Mouse (Mus musculus) large intestine, adult 2 months (tissue): ENCODE results near the gene Dcaf5. TPM values are rescaled to one million over a fixed set of nuclear protein-coding genes. Genes with fewer than 3 reads are reported as not detected.
"Not testable (repeated sequence)": the region's sequence is repeated elsewhere in the genome, so short reads cannot be mapped to it uniquely, and the experiment has no call there.

ENCODE experiments used
- DNase-seq: peaks from one replicate; pipeline ENCODE4 v3.0.0-alpha.2; 2012; ENCODE audit warnings: low read depth, low spot score
- WGBS: fragments of 180-500 bp; shearing (Covaris S2); methylation state at CpG from one replicate; pipeline ENCODE4 v1.1.7; 2018; 5-methylcytosine and 5-hydroxymethylcytosine counted together
- polyA plus RNA-seq: library from polyadenylated mRNA; depleted of rRNA; stranded (reverse); fragments of >200 nt; gene quantifications from 2 replicates; pipeline ENCODE4 v1.2.3, GENCODE M21; 2012; rRNA removed

The Dcaf5 gene
- 11.7 and 15.8 TPM in 2 replicates for polyA plus RNA-seq

DNA sequence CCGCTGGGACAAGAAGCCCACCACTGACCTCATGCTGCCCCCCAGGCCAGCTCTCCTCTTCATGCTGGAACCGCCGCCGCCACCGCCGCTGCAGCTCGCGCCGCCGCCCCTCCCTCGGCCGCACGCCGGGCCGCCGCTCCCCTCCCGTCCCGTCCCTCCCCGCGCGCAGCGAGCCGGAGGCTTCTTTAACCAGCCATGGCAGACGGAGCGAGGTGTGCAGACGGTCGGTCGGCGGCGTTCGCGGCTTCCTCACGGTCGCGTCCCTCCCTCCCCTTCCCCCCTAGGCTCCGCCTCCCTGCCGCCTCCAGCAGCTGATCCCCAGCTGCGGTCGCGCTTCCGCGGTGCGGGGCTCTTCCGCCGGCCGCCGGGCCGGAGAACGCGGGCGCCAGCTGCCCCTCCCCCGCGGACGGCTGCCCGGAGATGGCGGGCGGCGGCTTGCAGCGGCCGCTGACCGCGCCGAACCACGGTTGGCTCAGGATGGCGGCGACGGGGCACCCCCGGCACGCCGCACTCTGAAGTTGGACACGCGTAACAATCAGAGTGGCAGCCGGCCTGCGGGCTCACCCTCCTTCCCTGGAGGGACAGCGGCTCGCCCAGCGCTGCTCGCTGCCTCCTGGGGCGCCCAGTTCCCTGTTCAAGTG lies at the start of gene Dcaf5:
TSS of gene Dcaf5 (minus strand) at position 266 of the 641 bp plus-strand sequence.
- peak; percentile 54 for DNase-seq
- WGBS = 2% methylated on average over 70 of the region's 79 CpGs

DNA sequence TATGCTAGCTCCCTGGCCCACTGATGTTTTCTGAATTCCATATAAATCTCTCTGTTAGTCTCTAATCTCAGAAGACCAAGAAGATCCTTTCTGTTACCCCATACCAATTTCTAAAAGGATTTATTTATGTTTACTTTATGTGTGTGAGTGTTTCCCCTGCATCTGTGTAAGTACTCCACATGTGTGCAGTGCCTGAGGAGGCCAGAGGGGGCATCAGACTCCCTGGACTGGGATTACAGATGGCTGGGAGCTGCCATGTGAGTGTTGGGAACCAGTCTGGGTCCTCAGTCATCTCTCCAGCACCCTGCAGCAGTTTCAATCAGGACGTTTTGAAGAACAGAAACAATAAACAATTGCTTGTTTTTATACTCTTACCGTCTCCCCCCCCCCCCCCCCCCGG lies 47.0 kb upstream of the Dcaf5 start:
- WGBS = 60% methylated on average over 3 of the region's 3 CpGs
- no peak for DNase-seq

DNA sequence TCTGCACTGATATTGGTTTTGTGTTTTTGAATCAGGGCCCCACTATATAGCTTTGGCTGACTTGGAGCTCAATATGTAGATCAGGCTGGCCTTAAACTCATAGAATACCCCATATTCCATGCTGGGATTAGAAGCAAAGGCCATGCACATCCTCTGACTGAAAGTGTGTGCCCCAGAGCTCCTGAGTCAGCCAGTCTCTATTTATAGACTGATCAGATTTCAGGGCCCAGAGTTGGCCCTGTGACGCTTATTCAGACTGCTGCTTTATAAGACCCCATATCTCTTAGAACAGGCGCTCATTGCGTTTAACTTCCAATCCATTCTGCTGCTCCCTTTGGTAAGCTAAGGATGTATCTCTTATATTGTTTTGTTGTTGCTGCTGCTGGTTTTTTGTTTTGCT lies 43.6 kb upstream of the Dcaf5 start:
- DNase-seq = no peak
- 94% methylated on average over 3 of the region's 3 CpGs for WGBS

DNA sequence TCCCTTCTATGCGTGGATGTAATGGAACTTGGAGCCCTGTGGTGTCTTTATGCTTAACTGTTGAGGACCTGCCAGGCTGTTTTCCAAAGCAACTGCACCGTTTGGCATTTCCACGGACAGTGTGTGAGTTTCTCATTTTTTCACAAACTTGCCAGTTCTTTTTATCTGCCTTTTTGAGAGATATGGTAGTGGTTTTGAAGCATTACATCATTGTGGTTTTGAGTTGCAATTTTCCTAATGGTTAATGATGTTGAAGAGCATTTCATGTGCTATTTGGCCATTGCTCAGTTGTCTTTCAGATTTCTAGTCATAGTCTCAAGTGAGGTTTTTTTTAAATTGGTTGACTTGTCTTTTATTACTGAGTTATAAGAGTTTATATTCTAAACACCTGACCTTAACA lies 37.3 kb upstream of the Dcaf5 start:
- 78% methylated on average over 3 of the region's 3 CpGs for WGBS
- no peak for DNase-seq

DNA sequence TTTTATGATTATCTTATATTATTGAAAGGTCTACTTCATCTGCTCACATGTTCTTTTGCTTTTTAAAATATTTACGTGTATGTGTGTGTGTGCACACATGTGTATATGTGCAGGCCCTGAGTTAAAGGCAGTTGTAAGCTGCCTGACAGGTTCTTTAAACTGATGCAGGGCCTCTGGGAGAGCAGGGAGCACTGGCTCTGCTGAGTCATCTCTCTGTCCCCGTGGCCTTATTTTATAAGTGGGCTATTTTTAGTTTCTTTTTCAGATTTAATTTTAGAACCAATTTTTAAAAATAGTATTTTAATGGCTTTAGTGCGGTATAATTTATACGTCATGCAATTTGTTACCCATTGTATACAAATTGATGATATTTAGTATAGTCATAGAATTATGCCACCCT lies 35.5 kb upstream of the Dcaf5 start:
- DNase-seq = no peak
- WGBS = 58% methylated on average over 4 of the region's 4 CpGs

DNA sequence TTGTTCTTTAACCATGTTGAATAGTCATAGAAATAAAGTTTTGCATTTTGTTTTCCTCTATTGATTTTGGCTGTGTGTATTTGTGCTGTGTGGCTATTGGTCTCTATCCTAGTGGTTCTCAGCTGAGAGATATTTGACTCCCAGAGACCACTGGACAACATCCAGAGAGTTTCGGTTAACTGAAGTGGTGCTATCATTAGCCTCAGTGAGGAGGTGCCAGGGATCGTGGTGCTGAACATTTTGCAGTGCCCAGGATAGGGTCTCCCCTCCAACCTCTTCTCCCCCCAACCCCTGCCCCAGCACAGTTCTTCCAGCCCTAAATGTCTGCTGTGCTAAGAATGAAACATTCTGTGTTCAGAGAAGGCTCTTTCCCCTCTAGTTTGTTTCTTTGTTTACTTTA lies 33.8 kb upstream of the Dcaf5 start:
- 81% methylated on average over 2 of the region's 2 CpGs for WGBS
- DNase-seq = no peak

DNA sequence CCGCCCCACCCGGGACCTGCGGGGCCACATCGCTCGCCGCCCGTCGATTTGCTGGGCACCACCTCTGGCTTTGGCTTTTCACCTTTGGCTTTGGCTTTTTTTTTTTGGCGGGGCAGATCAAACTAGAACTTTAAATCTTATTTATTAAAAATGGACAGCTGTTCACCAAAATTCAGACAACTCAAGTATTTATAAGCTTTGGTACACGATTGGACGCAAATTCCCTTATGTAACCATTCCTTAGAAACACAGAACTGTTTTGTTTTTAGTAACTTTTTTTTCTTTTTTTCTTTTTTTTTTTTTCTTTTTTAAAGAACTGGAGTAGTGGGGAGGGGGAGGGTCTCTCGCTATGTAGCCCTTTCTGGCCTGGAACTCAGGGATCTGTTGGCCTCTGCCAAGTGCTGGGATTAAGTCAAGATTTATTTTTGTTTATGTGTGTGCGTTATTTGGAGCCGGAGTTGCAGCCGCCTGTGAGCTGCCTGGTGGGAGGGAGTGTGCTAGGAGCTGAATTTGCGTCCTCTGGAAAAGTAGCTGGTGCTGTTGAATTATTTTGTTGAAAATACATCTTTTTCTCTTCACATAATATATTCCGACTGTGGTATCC lies 27.4 kb upstream of the Dcaf5 start:
- 11% methylated on average over 17 of the region's 17 CpGs for WGBS
- no peak for DNase-seq

DNA sequence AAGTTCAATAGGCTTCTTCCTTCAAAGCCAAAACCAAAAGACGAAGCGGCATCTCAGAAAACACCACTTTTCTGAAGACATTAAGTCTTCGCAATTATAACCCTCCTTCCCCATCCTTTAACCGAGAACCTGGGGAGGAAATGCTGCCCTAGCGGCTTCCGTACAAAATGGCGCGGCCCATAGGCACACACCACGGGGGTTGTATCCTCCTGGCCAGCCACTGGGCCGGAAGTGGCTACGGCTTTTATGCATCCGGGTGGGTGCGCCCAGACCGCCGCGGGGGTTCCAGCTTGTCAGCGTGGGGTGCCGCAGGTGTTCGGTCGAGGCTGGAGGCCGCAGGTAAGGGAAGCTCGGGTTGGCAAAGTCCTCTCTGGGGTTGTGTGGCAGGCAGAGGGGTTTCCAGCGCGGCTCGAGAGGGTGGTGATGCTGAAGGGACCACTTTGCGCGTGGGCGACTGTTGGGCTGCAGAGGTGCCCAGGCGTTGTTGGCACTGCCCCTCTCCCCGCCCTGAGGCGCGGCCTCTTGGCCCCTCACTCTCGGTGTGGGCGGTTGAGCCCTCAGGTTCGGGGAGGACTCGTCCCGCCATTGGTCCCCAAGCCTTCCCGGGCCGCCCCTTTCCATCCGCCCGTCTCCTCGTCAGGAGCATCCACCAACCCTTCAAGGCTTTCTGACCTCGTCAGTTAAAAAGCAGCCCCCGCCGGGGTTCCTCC lies 26.7 kb upstream of the Dcaf5 start, which contains the start of gene Exd2:
TSS of gene Exd2 (plus strand) at position 154 of the 710 bp plus-strand sequence.
- DNase-seq = peak; percentile 73
- WGBS = under 1% methylated on average over 45 of the region's 45 CpGs

DNA sequence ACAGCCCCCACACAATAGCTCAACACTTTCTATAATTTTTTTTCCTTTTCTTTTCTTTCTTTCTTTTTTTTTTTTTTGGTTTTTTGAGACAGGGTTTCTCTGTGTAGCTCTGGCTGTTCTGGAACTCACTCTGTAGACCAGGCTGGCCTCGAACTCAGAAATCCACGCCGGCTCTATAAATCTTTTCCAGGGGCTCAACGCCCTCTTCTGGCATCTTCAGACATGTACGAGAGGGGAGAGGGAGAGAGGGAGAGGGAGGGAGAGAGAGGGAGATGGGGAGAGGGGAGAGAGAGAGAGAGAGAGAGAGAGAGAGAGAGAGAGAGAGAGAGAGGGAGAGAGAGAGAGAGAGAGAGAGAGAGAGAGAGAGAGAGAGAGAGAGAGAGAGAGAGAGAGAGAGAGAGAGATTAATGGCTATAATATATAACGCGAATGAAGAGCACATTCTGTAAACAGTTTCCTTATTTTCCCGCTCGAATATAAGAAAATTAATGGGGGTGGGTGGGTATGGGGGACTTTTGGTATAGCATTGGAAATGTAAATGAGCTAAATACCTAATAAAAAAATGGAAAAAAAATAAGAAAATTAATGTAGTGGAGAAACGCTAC lies 26.0 kb upstream of the Dcaf5 start:
- WGBS = 5% methylated on average over 10 of the region's 10 CpGs
- DNase-seq = not testable (repeated sequence)

DNA sequence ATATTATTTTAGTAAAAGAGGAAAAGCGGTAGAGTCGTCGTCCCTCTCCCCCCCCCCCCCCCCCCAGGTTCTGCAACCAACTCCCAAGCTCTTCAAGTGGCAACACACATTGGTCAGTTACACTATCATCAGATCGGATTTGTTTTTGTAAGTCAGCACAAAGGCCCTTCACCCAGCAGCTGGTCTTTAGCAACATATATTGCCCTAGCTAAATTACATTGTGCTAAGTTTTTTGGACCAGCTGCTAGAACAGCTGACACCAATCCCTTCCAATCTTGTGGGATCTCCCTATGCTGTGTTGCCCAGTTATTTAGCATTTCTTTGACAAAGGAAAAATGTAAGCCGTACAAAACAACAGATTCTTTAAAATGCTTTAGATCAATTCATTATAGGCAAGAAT lies 21.6 kb upstream of the Dcaf5 start:
- no peak for DNase-seq
- 62% methylated on average over 5 of the region's 5 CpGs for WGBS

DNA sequence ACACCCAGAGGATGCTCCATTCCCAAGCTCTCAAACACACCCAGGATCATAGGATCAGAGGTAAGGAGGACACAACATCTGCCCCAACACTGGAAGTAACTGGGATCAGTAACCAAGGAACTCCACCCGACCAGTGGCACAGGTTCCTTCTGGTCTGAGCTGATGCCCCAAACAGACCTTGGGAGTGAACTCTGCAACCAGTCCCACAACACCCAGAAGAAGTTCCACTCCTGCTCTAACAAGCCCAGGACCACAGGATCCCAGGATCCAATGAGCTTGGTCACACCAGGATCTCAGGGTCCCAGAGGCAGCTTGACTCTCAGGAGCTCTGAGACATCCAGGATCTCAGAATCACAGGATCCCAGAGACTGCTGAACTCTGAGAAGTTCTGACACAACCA lies 17.1 kb upstream of the Dcaf5 start:
- WGBS = 54% methylated on average over 1 of the region's 1 CpGs
- DNase-seq = no peak

DNA sequence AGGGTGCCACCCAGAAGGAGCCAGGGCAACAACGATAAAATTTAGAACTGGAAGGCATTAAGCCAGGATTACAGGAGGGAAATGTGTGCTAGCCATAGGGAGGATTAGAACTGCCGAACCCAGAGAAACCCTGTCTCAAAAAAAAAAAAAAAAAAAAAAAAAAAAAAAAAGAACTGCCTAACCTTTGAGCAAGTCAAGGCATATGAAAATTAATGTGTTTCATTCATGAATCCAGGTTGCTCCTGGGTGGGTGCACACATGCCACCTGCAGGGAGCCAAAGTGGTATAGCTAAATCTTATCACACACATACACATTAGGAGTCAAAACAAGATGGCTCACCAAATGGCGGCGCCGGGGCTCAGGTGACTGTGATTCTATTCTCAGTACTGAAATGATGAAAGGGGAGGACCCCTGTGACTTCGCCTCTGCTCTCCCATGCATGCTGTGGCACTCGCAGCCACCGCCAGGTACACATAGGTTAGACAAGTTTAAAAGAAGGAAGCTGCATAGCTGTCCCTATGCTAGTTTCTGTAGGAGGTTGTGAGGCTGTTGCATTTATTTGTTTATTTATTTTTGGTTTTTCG lies 8.2 kb upstream of the Dcaf5 start:
- WGBS = 82% methylated on average over 9 of the region's 9 CpGs
- DNase-seq = no peak

DNA sequence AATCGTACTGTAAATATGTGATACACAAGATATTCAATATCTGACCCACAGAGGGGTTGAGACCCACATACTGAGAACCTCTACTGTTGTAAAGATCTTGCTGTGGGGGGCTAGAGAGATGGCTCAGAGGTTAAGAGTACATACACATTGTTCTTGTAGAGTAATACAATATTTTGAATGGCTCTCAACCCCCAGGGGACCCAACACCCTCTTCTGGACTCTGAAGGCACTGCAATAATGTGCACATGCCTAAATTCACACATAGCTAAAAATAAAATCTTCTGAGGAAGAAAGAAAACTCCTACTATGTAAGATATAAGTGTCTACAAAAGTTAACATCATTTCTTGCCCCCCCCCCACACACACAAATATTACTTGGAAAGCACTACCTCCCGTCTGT lies 4.6 kb upstream of the Dcaf5 start:
- WGBS = 83% methylated on average over 2 of the region's 2 CpGs
- DNase-seq = no peak

DNA sequence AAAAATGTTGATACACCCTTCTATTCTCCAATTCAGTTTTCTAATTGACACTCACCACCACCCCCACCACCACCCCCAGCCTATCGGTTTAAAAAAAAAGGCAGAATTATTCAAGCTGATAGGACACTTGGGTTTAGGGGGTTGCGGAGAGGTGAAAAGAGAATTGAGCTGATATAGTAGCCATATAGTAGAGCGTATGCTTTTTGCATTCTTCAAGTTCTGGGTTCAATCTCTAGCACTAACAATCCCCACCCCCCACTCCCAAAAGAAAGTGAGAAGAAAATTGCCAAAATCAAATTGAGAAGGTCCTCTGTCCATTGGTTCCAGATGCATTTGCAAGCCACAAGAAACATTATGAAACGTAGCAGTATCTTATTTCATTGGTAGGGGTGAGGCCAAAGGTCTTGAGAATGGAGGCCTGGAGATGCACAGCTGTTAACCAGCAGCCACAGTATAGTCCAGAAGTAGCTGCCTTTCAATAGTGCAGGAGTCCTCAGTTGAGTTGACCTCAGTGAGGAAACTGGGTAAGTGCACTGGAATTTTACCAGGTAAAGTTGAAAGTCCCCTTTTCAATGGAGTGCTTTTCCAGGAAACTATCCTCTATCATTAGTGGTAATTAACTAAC lies 762 bp upstream of the Dcaf5 start:
- 58% methylated on average over 4 of the region's 4 CpGs for whole genome bisulfite sequencing
- no peak for DNase-seq

DNA sequence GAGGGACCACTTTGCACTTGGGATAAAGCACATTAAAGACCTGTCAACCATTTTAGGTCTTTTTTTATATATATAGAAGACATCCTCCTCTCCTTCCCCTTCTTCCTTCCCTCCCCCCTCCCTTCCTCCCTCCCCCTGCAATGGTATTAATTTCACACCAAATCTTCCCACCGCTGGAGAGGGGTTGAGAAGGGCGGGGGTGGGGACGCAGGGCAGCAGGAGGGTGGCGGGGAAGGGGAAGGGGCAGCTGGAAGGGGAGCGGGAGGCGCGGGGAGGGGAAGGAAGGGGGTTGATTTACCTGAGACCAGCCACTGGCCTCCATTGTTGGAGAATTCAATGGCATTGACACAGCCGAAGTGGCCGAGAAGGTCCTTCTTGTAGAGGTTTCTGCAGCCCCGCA lies 514 bp downstream of the Dcaf5 start:
- 2% methylated on average over 7 of the region's 10 CpGs for WGBS
- no peak for DNase-seq

DNA sequence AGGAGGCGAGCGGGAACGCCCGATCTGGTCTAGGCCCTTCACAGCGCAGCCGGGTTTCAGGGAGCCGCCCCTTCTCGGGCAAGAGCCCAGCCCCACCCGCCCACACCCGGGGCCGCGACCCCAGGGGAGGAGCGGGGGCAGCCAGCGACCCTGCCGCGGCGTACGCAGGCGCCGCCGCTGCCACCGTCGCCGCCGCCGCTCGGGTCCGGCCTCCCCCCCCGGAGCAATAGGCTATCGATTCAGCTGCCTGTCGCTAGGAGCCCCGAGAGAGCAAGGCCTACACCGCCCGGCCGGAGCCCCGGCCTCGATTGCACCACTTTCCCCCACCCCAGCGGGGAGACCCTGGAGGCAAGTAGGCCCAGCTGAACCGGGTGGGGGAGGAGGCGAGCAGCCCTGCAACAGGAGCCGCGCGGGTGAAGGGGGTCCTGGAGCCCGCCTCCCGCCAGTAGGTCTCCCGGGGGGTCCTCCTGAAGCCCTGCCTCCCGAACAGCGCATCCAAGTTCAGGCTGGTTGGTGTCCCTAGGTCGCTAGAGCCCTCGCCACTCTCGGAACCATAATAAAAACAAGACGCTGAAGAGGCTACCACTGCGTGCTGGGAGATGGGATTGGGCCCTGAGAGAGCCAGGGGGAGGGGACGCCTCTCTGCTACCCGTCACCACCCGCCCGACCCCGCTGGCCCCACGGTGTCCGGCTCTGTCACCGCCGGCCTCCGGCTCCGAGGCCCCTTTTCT lies 1.3 kb downstream of the Dcaf5 start:
- DNase-seq = peak; percentile 19
- WGBS = under 1% methylated on average over 61 of the region's 64 CpGs

DNA sequence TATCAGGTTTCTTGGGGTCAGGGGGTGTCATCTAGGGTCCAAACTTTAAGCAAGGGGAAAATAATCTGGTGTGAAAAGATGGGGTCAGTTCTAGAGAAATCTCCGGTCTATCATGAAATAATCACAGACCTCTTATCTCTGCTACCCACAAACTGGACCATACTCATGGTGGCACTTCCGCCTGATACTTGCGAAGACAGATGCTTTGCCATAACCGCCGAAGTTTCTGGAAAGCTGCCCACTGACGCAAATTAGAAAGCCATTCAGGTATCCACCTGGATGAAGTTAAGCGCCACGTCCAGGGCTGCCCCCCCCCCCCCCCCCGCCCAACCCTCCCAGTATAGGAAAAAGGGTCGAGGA lies 1.8 kb downstream of the Dcaf5 start:
- WGBS = 1% methylated on average over 9 of the region's 10 CpGs
- DNase-seq = peak; percentile 21

DNA sequence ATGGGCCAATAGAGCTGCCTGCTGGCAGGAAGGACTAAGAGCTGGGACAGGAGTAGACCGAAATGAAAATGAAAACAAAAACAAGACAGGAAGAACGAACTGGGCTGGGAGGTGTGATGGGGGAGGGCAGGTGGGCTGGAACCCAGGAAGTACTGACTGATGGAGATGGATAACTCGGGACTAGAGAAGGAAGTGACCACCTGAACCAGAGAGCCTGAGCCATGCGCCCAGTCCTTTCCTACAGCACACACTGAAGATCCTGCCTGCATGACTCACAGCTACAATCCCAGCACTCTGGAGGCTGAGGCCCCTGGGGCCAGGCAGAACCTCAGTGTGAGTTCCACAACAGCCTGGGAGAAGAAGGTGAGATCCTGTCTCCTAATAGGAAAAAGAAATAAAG lies 3.1 kb downstream of the Dcaf5 start:
- 60% methylated on average over 4 of the region's 4 CpGs for WGBS
- no peak for DNase-seq

DNA sequence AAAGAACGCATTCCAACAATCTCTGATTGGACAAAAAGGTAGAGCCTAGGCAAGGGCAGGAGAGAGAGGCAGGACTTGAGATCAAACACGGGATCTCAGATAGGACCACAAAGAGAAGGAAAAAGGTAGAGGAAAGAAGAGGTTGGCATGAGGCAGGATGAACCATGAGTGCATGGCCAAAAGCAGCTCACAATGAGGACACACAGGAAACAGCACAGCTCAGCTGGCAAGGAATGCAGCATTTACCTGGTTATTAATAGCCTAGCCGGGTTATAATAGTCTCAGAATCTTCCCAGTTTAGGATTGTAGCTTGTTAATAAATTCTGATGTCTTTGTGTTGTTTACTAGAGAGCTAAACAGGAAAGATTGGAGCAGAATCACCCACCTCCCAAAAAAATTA lies 8.7 kb downstream of the Dcaf5 start:
- DNase-seq = no peak
- WGBS = 91% methylated on average over 3 of the region's 3 CpGs
